Mouse (Mus musculus) midbrain, embryonic 14.5 days (tissue): ENCODE measurements around the gene Cldn19. TPM values are rescaled to one million over a fixed set of nuclear protein-coding genes. Genes with fewer than 3 reads are reported as not detected.

ENCODE experiments used
- ATAC-seq: fragments of 200-750 bp; cut with Nextera tagmentation; 2 replicates; pipeline ENCODE4 v1.8.0; 2017; ENCODE audit warnings: moderate number of reproducible peaks, moderate library complexity; ENCODE audit not compliant: low FRiP score, low TSS enrichment
- DNase-seq: peaks from one replicate; pipeline ENCODE4 v3.0.0-alpha.2; 2015
- H3K27ac ChIP-seq: fragments of 300-500 bp; sonication (generic); replicated peaks from 2 replicates; pipeline ENCODE4 v1.5.1; 2014; ENCODE audit warnings: mild to moderate bottlenecking, low read depth, low read length, moderate library complexity
- H3K27me3 ChIP-seq: fragments of 300-500 bp; sonication (generic); 2 replicates; pipeline ENCODE4 v1.6.1; 2014; ENCODE audit warnings: low read length, control low read depth, mixed read lengths; ENCODE audit not compliant: control insufficient read depth, insufficient read depth
- H3K36me3 ChIP-seq: fragments of 300-500 bp; sonication (generic); 2 replicates; pipeline ENCODE4 v1.6.1; 2014; ENCODE audit warnings: low read length, control low read depth; ENCODE audit not compliant: control insufficient read depth, insufficient read depth
- H3K4me1 ChIP-seq: fragments of 300-500 bp; sonication (generic); 2 replicates; pipeline ENCODE4 v1.6.1; 2014; ENCODE audit warnings: mild to moderate bottlenecking, antibody characterized with exemption, low read length, control low read depth; ENCODE audit not compliant: control insufficient read depth, insufficient read depth
- H3K4me2 ChIP-seq: fragments of 300-500 bp; sonication (generic); 2 replicates; pipeline ENCODE4 v1.6.1; 2014; ENCODE audit warnings: mild to moderate bottlenecking, low read length, moderate library complexity
- H3K4me3 ChIP-seq: fragments of 300-500 bp; sonication (generic); replicated peaks from 2 replicates; pipeline ENCODE4 v1.5.1; 2014; ENCODE audit warnings: low read depth, low read length
- H3K9ac ChIP-seq: fragments of 300-500 bp; sonication (generic); replicated peaks from 2 replicates; pipeline ENCODE4 v1.6.1; 2014; ENCODE audit warnings: mild to moderate bottlenecking, low read length, moderate library complexity
- H3K9me3 ChIP-seq: fragments of 300-500 bp; sonication (generic); 2 replicates; pipeline ENCODE4 v1.6.1; 2016; ENCODE audit warnings: low read length, control low read depth, mixed read lengths; ENCODE audit not compliant: control insufficient read depth
- WGBS: fragments of 180-500 bp; shearing (Covaris S2); extraction: QIAGEN DNeasy Blood & Tissue Kit; methylation state at CpG from one replicate; pipeline ENCODE4 v1.1.7; 2014; 5-methylcytosine and 5-hydroxymethylcytosine counted together
- polyA plus RNA-seq: library from polyadenylated mRNA; unstranded; fragments of >200 nt; fragmentation: Nextera tagmentation; extraction: Ambion mirVana; gene quantifications from 2 replicates; pipeline ENCODE4 v1.2.1, GENCODE M21; 2014

Cldn19 gene
- polyA plus RNA-seq, 1 experiment from 2014 or later: 1.4 TPM

- Histone ChIP-seq H3K27me3 (no peaks in the 10 kb centered on the region), H3K9ac (no peak overlapping the region), H3K4me1 (no peaks in the 10 kb centered on the region), H3K36me3 (no peaks in the 10 kb centered on the region), H3K4me2 (no peak overlapping the region), H3K27ac (no peak overlapping the region), H3K9me3 (no peaks in the 10 kb centered on the region), H3K4me3 (no peak overlapping the region)
- 98% methylated on average over 3 of the region's 3 CpGs for WGBS
- no peak for ATAC-seq
- DNase-seq: no peak
These were observed 45.5 kb downstream of the Cldn19 start for GRCm38 (mm10) chr4:119300761-119301160.

GRCm38 (mm10) chr4:119301777-119302176 lies 46.6 kb downstream of the Cldn19 start:
- Histone ChIP-seq H3K4me2 (no peak overlapping the region), H3K36me3 (no peaks in the 10 kb centered on the region; the same call in 1 of the 2 replicates), H3K4me3 (no peak overlapping the region), H3K27me3 (no peaks in the 10 kb centered on the region), H3K9me3 (no peaks in the 10 kb centered on the region), H3K9ac (no peak overlapping the region), H3K4me1 (no peaks in the 10 kb centered on the region), H3K27ac (no peak overlapping the region)
- no peak for ATAC-seq
- DNase-seq: no peak
- 91% methylated on average over 3 of the region's 3 CpGs for WGBS

GRCm38 (mm10) chr4:119303291-119303690 lies 48.1 kb downstream of the Cldn19 start:
- H3K4me1 ChIP-seq: no peaks in the 10 kb centered on the region
- 93% methylated on average over 8 of the region's 8 CpGs for WGBS

GRCm38 (mm10) chr4:119305418-119305817 lies 50.2 kb downstream of the Cldn19 start:
- WGBS: 68% methylated on average over 5 of the region's 5 CpGs
- Histone ChIP-seq H3K27ac (no peak overlapping the region), H3K9me3 (no peaks in the 10 kb centered on the region), H3K36me3 (peaks cover 20% of the 10 kb centered on the region), H3K4me1 (no peaks in the 10 kb centered on the region), H3K4me2 (no peak overlapping the region), H3K27me3 (no peaks in the 10 kb centered on the region), H3K4me3 (no peak overlapping the region), H3K9ac (no peak overlapping the region)
- no peak for DNase-seq
- ATAC-seq: no peak

More at GRCm38 (mm10) chr4:119303291-119303690, 48.1 kb downstream of the Cldn19 start:
- Histone ChIP-seq H3K4me2 (no peak overlapping the region), H3K9ac (no peak overlapping the region), H3K4me3 (no peak overlapping the region), H3K27ac (no peak overlapping the region), H3K36me3 (peaks cover 10% of the 10 kb centered on the region; the same call in 1 of the 2 replicates), H3K27me3 (no peaks in the 10 kb centered on the region), H3K9me3 (no peaks in the 10 kb centered on the region)
- ATAC-seq: no peak
- no peak for DNase-seq

Other genes with a start within 250 kb of the Cldn19 start
- gene Slc2a1, start 146.7 kb upstream of the Cldn19 start, polyA plus RNA-seq: 61.3 and 94.4 TPM in 2 replicates
- gene Zfp691, start 81.2 kb upstream of the Cldn19 start, polyA plus RNA-seq: 4.8 and 7.1 TPM in 2 replicates
- gene Ermap, start 65.4 kb upstream of the Cldn19 start, polyA plus RNA-seq: 0.24 and 0.63 TPM in 2 replicates
- 253 and 300 TPM in 2 replicates for gene Svbp, start 60.1 kb upstream of the Cldn19 start, polyA plus RNA-seq
- gene Tmem269, start 37.2 kb upstream of the Cldn19 start, polyA plus RNA-seq: 0.29 and 0.54 TPM in 2 replicates
- 21.1 and 26.0 TPM in 2 replicates for gene AU022252, start 22.7 kb upstream of the Cldn19 start, polyA plus RNA-seq
- gene P3h1, start 22.5 kb upstream of the Cldn19 start, polyA plus RNA-seq: 10.1 TPM in 2 replicates
- 990 and 1,028 TPM in 2 replicates for gene Ybx1, start 39.2 kb downstream of the Cldn19 start, polyA plus RNA-seq
- gene Ppih, start 65.1 kb downstream of the Cldn19 start, polyA plus RNA-seq: 57.6 and 60.0 TPM in 2 replicates
- 19.3 and 20.6 TPM in 2 replicates for gene Ccdc30, start 160.1 kb downstream of the Cldn19 start, polyA plus RNA-seq
- gene Ppcs, start 167.0 kb downstream of the Cldn19 start, polyA plus RNA-seq: 20.9 and 24.5 TPM in 2 replicates
- 0.30 and 0.45 TPM in 2 replicates for gene Zmynd12, start 167.4 kb downstream of the Cldn19 start, polyA plus RNA-seq
- 22.9 and 26.2 TPM in 2 replicates for gene Rimkla, start 237.2 kb downstream of the Cldn19 start, polyA plus RNA-seq